Mouse (Mus musculus): ENCODE measurements around the gene Gga1. TPM values are rescaled to one million over a fixed set of nuclear protein-coding genes. Genes with fewer than 3 reads are reported as not detected.

Gene Gga1
- polyA plus RNA-seq, 1 experiment: 13.3 TPM

DNA sequence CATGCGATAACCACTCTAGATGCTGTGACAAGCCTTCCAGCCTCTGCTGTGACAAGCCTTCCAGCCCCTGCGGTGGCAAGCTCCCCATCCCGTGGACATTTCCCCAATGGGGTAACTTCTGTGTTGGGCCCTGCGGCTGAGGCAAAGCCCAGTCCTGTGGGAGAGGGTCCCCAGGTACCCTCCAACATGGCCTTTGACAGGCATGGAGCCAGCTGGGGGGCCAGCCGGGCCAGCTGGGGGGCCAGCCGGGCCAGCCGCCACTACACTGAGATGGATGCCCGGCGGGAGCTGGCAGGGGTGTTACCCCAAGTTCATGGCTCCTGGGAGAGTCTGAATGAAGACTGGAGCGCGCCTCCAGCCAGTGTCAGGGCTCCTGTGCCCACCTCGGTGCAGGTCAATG is 27.5 kb upstream of the Gga1 start:
- Histone ChIP-seq H3K27me3 (ENCODE audit: control insufficient read depth) (peaks cover 27% of the 10 kb centered on the region), H3K36me3 (ENCODE audit: control insufficient read depth) (peaks cover 5% of the 10 kb centered on the region; the same call in 1 of the 2 replicates), H3K4me3 (replicated peaks) (no peak overlapping the region), H3K4me1 (ENCODE audit: control insufficient read depth) (peaks cover 31% of the 10 kb centered on the region), H3K9me3 (ENCODE audit: control insufficient read depth, low read length) (no peaks in the 10 kb centered on the region)
- TF ChIP-seq GATA1 (IDR thresholded peaks at IDR 0.05; ENCODE audit: low read length) (no peak), TAL1 (IDR thresholded peaks at IDR 0.05; ENCODE audit: low read length) (no peak)

DNA sequence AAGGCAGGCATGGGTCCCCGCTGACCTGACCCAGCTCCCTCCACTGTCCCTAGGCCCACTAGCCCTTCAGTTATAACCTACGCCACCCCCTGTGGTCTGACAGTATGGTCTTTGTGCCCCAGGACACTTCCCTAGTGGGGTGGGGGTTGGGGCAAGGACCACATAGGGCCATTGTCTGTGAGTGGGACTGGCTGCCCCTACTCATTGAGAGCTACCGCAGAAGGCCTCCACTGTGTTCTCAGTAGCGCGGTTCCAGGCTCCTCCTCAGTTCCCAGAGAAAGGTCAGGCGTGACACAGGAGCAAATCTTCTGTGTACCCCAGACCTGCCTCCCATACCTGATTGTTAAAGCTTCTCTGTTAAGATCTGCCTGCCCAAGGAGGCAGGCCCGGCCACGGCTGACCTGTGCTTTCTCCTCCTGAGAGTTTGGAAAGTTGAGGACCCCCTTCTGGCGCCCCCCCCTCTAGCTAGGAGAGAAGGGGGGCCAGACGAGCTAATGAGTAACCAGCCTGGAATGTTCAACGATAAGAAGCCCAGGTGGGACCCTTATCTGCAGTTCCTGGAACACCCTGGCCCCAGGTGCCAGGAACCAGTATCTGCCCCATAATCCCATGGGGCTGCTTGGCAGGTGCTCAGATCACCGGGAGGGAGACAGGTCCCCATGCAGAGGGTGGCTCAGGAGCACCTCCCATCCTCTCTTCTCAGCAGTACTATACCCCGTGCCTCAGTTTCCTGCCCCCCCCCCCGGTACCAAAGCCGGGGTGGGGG is 26.7 kb upstream of the Gga1 start:
- Histone ChIP-seq H3K9me3 (ENCODE audit: control insufficient read depth, low read length) (no peaks in the 10 kb centered on the region), H3K36me3 (ENCODE audit: control insufficient read depth) (peaks cover 5% of the 10 kb centered on the region; the same call in 1 of the 2 replicates), H3K4me1 (ENCODE audit: control insufficient read depth) (peaks cover 32% of the 10 kb centered on the region), H3K4me3 (replicated peaks) (no peak overlapping the region), H3K27me3 (ENCODE audit: control insufficient read depth) (peaks cover 20% of the 10 kb centered on the region)
- TF ChIP-seq GATA1 (IDR thresholded peaks at IDR 0.05; ENCODE audit: low read length) (no peak), TAL1 (IDR thresholded peaks at IDR 0.05; ENCODE audit: low read length) (no peak)

DNA sequence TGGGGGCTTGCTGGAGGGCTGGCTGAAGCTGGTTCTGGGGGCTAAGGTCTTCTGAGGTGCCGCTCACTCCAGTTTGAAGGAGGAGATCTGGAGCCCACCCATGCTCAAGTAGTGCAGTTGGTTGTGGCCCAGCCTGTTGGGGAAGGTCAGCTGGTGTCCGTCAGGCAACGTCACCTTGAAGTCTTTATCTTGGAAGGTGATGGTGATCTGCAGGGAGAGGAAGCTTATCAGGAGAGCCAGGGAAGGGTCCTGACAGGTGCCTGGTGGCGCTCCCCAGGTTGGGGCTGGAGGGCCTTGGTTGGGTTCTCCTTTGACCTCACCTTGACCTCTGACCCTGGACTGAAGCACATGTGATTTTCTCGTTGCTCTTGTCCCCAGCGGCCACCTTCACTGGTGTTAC is 26.0 kb upstream of the Gga1 start:
- Histone ChIP-seq H3K27me3 (ENCODE audit: control insufficient read depth) (peaks cover 13% of the 10 kb centered on the region), H3K4me3 (replicated peaks) (no peak overlapping the region), H3K9me3 (ENCODE audit: control insufficient read depth, low read length) (no peaks in the 10 kb centered on the region), H3K4me1 (ENCODE audit: control insufficient read depth) (peaks cover 35% of the 10 kb centered on the region), H3K36me3 (ENCODE audit: control insufficient read depth) (peaks cover 5% of the 10 kb centered on the region; the same call in 1 of the 2 replicates)
- TF ChIP-seq TAL1 (IDR thresholded peaks at IDR 0.05; ENCODE audit: low read length): no peak
- no peak for TF ChIP-seq GATA1 (IDR thresholded peaks at IDR 0.05; ENCODE audit: low read length)

DNA sequence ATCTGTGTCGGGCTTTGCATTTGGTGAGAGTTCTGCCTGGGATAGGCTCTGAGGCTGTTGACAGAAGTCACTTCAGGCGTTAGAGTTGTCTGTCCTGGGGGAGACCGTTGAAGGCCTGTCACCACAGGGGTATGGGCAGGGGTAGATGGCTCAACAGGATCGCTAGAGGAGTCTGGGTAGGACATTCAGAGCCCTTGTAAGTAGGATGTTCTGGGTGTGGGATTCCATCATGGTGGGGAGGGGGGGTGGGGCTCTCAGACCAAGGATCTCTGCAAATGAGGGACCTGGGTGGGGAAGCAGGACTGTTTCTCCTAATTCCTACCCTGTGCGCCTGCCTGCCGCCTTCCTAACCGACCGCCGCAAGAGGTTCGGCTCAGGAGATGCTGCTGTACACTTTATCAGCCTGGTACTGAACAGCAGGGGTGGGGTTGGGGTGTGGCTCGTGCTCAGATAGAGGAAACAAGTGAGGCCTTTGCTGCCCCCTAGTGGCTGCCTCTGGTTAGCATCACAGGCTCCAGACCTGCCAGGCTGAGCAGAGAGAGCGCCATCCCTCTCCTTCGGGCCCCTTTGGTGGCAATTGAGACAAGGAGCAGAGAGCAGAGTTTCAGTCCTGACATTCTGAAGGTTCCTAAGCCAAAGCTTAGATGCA is 25.4 kb upstream of the Gga1 start:
- Histone ChIP-seq H3K36me3 (ENCODE audit: control insufficient read depth) (peaks cover 5% of the 10 kb centered on the region; the same call in 1 of the 2 replicates), H3K4me1 (ENCODE audit: control insufficient read depth) (peaks cover 35% of the 10 kb centered on the region), H3K27me3 (ENCODE audit: control insufficient read depth) (peaks cover 13% of the 10 kb centered on the region), H3K9me3 (ENCODE audit: control insufficient read depth, low read length) (no peaks in the 10 kb centered on the region), H3K4me3 (replicated peaks) (no peak overlapping the region)
- 0 out of 2 replicates have a peak, but pooled peaks have one; percentile 15 for TF ChIP-seq GATA1 (IDR thresholded peaks at IDR 0.05; ENCODE audit: low read length)
- TF ChIP-seq TAL1 (IDR thresholded peaks at IDR 0.05; ENCODE audit: low read length): no peak

DNA sequence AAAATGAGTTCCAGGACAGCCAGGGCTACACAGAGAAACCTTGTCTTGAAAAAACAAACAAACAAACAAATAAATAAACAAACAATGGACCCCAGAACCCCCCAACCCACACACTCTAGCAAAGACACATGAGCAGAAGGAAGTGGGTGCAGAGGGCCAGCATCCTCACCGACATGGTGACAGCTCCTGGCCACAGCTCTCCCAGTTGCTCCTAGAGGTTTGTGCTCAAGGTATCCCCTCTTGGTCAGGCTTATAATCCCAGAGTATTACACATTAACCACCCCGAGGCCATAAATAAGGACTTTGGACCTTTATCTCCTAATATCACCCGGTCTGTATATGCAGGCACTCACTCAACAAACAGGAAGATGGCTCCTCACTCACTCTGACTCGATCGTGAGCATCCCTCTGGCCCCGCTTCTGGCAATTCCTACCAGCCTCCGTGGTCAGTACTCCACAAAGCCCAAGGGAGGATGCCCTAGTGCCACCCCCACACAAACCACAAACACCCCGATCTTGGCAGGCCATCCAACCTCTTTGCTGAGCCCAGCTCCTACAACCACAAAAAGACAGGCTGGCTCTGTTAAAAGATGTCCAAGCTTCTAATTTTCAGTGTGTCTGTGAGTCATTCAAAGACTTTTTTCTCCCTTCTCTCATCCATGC is 21.6 kb upstream of the Gga1 start, which contains the start of gene Lgals2:
Lgals2 (minus strand) TSS at position 227 of the 663 bp plus-strand sequence.
- peaks cover 29% of the 10 kb centered on the region for H3K4me1 ChIP-seq (ENCODE audit: control insufficient read depth)

DNA sequence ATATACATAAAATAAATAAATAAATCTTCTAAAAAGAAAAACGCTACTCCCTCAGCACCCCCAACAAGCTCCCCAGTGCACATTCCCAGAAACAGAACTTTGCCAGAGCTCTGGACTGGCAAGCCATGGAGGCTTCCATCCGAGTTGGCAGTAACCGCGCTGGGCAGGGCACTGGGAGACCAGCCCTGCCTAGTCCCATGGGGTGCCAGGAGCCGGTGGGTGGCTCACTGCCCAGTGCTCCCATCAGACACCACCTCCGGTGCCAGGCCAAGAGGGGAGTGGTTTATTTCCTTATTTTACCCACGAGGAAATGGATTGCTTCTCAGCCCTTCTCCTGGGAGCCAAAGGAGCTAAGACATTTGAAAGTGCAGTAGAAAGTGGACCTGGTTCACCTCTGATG is 20.0 kb upstream of the Gga1 start:
- H3K27me3 ChIP-seq (ENCODE audit: control insufficient read depth): peaks cover 2% of the 10 kb centered on the region; the same call in 1 of the 2 replicates
- TF ChIP-seq TAL1 (IDR thresholded peaks at IDR 0.05; ENCODE audit: low read length) (no peak), GATA1 (IDR thresholded peaks at IDR 0.05; ENCODE audit: low read length) (no peak)

More for the DNA sequence above, 21.6 kb upstream of the Gga1 start, which contains the start of gene Lgals2:
- Histone ChIP-seq H3K4me3 (replicated peaks) (no peak within 1 kb of the TSS), H3K36me3 (ENCODE audit: control insufficient read depth) (no peaks in the 10 kb centered on the region), H3K27me3 (ENCODE audit: control insufficient read depth) (peaks cover 6% of the 10 kb centered on the region), H3K9me3 (ENCODE audit: control insufficient read depth, low read length) (no peaks in the 10 kb centered on the region)
- no peak for TF ChIP-seq TAL1 (IDR thresholded peaks at IDR 0.05; ENCODE audit: low read length)
- no peak for TF ChIP-seq GATA1 (IDR thresholded peaks at IDR 0.05; ENCODE audit: low read length)

DNA sequence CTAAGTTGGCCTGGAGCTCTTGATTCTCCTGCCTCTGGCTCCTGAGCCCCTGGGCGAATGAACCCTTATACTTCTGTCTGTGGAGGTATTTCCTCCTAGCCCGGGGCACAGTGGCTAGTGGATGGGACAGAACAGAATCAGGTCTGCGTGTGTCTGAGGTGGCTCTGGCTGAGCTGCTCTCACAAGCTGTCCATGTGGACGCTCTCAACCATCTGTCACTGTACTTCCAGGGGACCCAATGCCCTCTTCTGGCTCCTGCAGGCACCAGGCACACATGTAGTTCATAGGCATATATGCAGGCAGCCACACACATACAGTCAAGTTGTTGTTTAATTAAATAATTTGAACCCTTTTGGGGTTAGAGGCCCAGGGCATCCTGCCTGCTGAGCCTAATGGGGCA is 17.7 kb upstream of the Gga1 start:
- TF ChIP-seq GATA1 (IDR thresholded peaks at IDR 0.05; ENCODE audit: low read length): no peak
- TF ChIP-seq TAL1 (IDR thresholded peaks at IDR 0.05; ENCODE audit: low read length): no peak
- H3K36me3 ChIP-seq (ENCODE audit: control insufficient read depth): no peaks in the 10 kb centered on the region
- peaks cover 8% of the 10 kb centered on the region for H3K27me3 ChIP-seq (ENCODE audit: control insufficient read depth)
- no peaks in the 10 kb centered on the region for H3K9me3 ChIP-seq (ENCODE audit: control insufficient read depth, low read length)
- no peak overlapping the region for H3K4me3 ChIP-seq (replicated peaks)
- peaks cover 10% of the 10 kb centered on the region for H3K4me1 ChIP-seq (ENCODE audit: control insufficient read depth)

More for the DNA sequence above, 20.0 kb upstream of the Gga1 start:
- no peaks in the 10 kb centered on the region for H3K36me3 ChIP-seq (ENCODE audit: control insufficient read depth)
- no peak overlapping the region for H3K4me3 ChIP-seq (replicated peaks)
- peaks cover 15% of the 10 kb centered on the region for H3K4me1 ChIP-seq (ENCODE audit: control insufficient read depth)
- no peaks in the 10 kb centered on the region for H3K9me3 ChIP-seq (ENCODE audit: control insufficient read depth, low read length)

DNA sequence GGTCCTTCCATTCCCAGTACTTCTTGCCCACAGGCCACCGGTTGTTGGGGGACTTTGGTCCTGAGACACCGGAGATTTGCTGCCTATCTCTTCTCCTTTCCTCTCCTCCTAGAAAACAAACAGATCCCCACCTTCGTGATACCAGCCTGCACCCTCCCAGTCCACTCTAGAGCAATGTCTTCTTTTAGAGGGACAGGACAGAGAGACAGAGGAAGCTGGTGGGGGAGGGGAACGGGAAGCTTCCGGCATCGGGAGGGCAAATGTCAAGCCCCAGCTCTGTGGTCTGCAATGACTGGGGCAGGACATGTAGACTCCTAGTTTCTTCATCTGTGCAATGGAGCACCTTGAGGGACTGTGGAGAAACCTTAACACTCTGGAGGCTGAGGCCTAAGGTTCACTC is 17.3 kb upstream of the Gga1 start:
- Histone ChIP-seq H3K9me3 (ENCODE audit: control insufficient read depth, low read length) (no peaks in the 10 kb centered on the region), H3K36me3 (ENCODE audit: control insufficient read depth) (no peaks in the 10 kb centered on the region), H3K27me3 (ENCODE audit: control insufficient read depth) (peaks cover 9% of the 10 kb centered on the region), H3K4me3 (replicated peaks) (no peak overlapping the region), H3K4me1 (ENCODE audit: control insufficient read depth) (peaks cover 10% of the 10 kb centered on the region)
- TF ChIP-seq GATA1 (IDR thresholded peaks at IDR 0.05; ENCODE audit: low read length) (no peak), TAL1 (IDR thresholded peaks at IDR 0.05; ENCODE audit: low read length) (no peak)

DNA sequence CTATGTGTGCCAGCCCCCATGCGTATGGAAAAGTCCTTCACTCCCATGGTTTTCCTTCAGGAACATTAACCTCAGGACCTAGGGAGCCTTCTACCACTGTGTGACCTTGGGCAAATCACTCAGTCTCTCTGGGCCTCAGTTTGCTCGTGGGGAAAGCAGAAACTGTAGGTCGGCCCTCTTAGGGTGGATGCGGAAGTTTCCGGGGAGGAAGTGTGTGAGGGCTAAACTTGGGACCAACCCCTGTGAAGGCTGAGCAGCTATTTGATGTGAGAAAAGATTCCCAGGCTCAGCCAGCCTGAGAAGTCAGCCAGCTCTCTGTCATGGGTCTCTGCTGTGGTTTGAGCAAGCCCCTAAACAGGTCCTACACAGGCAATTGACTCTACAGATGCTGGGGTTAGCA is 14.7 kb upstream of the Gga1 start:
- peaks cover 18% of the 10 kb centered on the region for H3K27me3 ChIP-seq (ENCODE audit: control insufficient read depth)
- TF ChIP-seq GATA1 (IDR thresholded peaks at IDR 0.05; ENCODE audit: low read length): no peak
- TF ChIP-seq TAL1 (IDR thresholded peaks at IDR 0.05; ENCODE audit: low read length): no peak
- peaks cover 6% of the 10 kb centered on the region for H3K4me1 ChIP-seq (ENCODE audit: control insufficient read depth)

More for the DNA sequence above, 14.7 kb upstream of the Gga1 start:
- H3K9me3 ChIP-seq (ENCODE audit: control insufficient read depth, low read length): no peaks in the 10 kb centered on the region
- no peaks in the 10 kb centered on the region for H3K36me3 ChIP-seq (ENCODE audit: control insufficient read depth)
- H3K4me3 ChIP-seq (replicated peaks): no peak overlapping the region
